Mouse (Mus musculus): Measurements from ENCODE around the gene Rab11b. TPM values are rescaled to one million over a fixed set of nuclear protein-coding genes. Genes with fewer than 3 reads are reported as not detected.

The Rab11b gene
- 209 and 261 TPM in 2 replicates for polyA plus RNA-seq (2014; fragmentation: Nextera tagmentation; extraction: Ambion mirVana)

DNA sequence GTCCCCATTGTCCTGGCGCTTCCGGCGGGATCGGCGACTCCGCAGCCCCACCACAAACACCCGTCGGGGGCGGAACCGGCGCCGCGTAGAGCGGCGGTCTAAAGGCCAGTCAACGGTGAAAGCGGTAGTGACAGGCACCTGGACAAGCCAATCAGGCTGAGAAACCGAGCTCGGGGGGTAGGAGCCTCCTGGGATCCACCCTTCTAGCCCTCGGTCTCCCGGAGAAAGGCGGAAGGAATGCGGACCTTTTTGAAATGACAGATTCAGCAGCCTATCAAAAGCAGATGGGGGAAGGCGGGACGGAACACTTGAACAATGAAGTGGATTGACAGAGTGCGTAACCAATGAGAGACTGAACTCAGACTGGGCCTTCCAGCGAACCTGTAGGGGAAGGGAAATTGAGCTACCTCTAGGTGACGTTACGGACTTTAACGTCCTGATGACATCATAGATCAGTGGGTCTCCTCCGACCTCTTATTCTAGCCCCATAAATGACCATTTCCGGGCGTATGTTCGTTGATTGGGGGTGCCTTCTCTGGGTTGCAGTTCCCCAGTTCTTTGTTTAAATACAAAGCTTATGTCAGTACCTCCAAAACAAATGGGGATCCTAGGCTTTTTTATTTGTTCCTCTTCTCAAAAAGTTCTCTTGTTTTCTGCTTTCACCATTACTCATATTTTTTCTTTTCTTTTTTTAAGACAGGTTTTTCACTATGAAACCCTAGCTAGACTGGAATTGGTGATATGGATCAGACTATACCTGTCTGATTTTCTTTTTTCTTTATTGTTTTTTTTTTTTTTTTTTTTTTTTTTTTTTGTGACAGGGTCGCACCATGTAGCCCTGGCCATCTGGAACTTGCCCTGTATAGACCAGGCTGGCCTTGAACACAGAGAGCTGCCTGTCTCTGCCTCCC, at the start of gene Rab11b:
Gene Rab11b, minus strand, starts transcription at position 276 of the 911 bp plus-strand sequence.
- peak; percentile 99 for ATAC-seq (replicated peaks; ENCODE audit: low FRiP score, low TSS enrichment, low read depth)
- 2% methylated on average over 35 of the region's 35 CpGs for WGBS
- peak within 1 kb of the TSS; percentile 99 for H3K9ac ChIP-seq (ENCODE audit: low read length)

DNA sequence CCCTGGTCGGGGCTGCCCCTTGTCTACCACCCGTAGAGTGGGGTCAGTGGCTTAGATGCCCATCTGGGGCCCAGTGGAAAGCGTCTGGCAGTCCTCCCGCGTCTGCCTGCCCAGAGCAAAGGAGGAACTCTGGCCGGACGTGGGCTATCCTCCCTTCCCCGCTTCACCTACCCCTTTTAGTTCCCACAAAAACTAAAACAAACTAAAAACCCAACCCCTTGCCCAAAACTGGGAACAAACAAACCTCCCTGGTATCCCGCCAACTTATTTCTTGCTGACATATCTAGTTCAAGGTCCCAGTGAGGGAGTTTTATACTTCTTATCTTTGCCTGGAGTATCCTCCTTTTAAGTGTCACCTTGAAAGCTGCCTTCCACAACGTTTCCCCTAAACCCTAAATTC, 47.9 kb upstream of the Rab11b start:
- Histone ChIP-seq H3K4me1 (replicated peaks; ENCODE audit: control insufficient read depth, insufficient read depth, low read length) (peaks cover 8% of the 10 kb centered on the region; the same call in 1 of the 2 replicates), H3K27ac (ENCODE audit: low read depth) (no peak overlapping the region), H3K9ac (ENCODE audit: low read length) (no peak overlapping the region), H3K9me3 (ENCODE audit: control insufficient read depth, low read length) (no peaks in the 10 kb centered on the region), H3K27me3 (replicated peaks; ENCODE audit: control insufficient read depth, insufficient read depth, low read length) (no peaks in the 10 kb centered on the region), H3K4me2 (ENCODE audit: low read length) (no peak overlapping the region), H3K4me3 (ENCODE audit: low read depth, low read length) (no peak overlapping the region), H3K36me3 (ENCODE audit: control insufficient read depth, insufficient read depth, low read length) (no peaks in the 10 kb centered on the region)
- WGBS: 30% methylated on average over 10 of the region's 10 CpGs
- no peak for DNase-seq (ENCODE audit: low spot score)
- ATAC-seq (replicated peaks; ENCODE audit: low FRiP score, low TSS enrichment, low read depth): no peak

More for the DNA sequence above, at the start of gene Rab11b:
- peak within 1 kb of the TSS; percentile 100 for H3K27ac ChIP-seq (ENCODE audit: low read depth)
- 0 out of 2 replicates have a peak, but pooled peaks cover 5% of the 10 kb centered on the region for H3K36me3 ChIP-seq (ENCODE audit: control insufficient read depth, insufficient read depth, low read length)
- DNase-seq (ENCODE audit: low spot score): peak; percentile 99
- peaks cover 28% of the 10 kb centered on the region for H3K4me1 ChIP-seq (replicated peaks; ENCODE audit: control insufficient read depth, insufficient read depth, low read length)
- peak within 1 kb of the TSS; percentile 88 for H3K4me2 ChIP-seq (ENCODE audit: low read length)
- H3K27me3 ChIP-seq (replicated peaks; ENCODE audit: control insufficient read depth, insufficient read depth, low read length): no peaks in the 10 kb centered on the region
- peak within 1 kb of the TSS; percentile 80 for H3K4me3 ChIP-seq (ENCODE audit: low read depth, low read length)
- H3K9me3 ChIP-seq (ENCODE audit: control insufficient read depth, low read length): no peaks in the 10 kb centered on the region

GRCm38 (mm10) chr17:33807181-33807888, 47.0 kb upstream of the Rab11b start:
- no peaks in the 10 kb centered on the region for H3K36me3 ChIP-seq (ENCODE audit: control insufficient read depth, insufficient read depth, low read length)
- H3K9ac ChIP-seq (ENCODE audit: low read length): no peak overlapping the region
- DNase-seq (ENCODE audit: low spot score) (no peak), ATAC-seq (replicated peaks; ENCODE audit: low FRiP score, low TSS enrichment, low read depth) (no peak)
- H3K4me1 ChIP-seq (replicated peaks; ENCODE audit: control insufficient read depth, insufficient read depth, low read length): peaks cover 8% of the 10 kb centered on the region; the same call in 1 of the 2 replicates
- H3K4me3 ChIP-seq (ENCODE audit: low read depth, low read length): no peak overlapping the region
- H3K4me2 ChIP-seq (ENCODE audit: low read length): no peak overlapping the region
- H3K27ac ChIP-seq (ENCODE audit: low read depth): no peak overlapping the region
- H3K9me3 ChIP-seq (ENCODE audit: control insufficient read depth, low read length): no peaks in the 10 kb centered on the region
- no peaks in the 10 kb centered on the region for H3K27me3 ChIP-seq (replicated peaks; ENCODE audit: control insufficient read depth, insufficient read depth, low read length)
- 47% methylated on average over 8 of the region's 9 CpGs for WGBS

DNA sequence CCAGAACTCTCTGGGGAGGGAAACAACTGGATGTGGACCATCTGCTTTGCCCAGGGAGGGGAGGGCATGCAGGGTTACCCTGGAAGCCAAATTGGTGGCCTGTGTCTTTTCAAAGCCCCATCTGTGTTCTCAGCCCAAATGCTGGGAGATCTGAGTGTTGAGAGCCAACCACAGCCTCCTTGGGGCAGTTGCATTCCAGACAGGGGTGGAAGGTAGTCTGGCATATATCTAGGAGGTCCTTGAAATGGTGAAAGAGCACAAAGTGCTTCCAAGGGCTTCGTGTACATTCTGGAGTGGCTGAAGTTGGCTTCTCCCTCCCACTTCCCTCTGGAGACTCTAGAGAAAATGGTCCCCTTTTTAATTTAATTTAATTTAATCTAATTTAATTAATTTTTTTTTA, 44.4 kb upstream of the Rab11b start:
- no peaks in the 10 kb centered on the region for H3K9me3 ChIP-seq (ENCODE audit: control insufficient read depth, low read length)
- no peaks in the 10 kb centered on the region for H3K4me1 ChIP-seq (replicated peaks; ENCODE audit: control insufficient read depth, insufficient read depth, low read length)
- ATAC-seq (replicated peaks; ENCODE audit: low FRiP score, low TSS enrichment, low read depth) (no peak), DNase-seq (ENCODE audit: low spot score) (no peak)
- H3K27me3 ChIP-seq (replicated peaks; ENCODE audit: control insufficient read depth, insufficient read depth, low read length): no peaks in the 10 kb centered on the region
- no peak overlapping the region for H3K27ac ChIP-seq (ENCODE audit: low read depth)
- no peaks in the 10 kb centered on the region for H3K36me3 ChIP-seq (ENCODE audit: control insufficient read depth, insufficient read depth, low read length)
- H3K9ac ChIP-seq (ENCODE audit: low read length): no peak overlapping the region
- 28% methylated on average over 1 of the region's 1 CpGs for WGBS
- H3K4me2 ChIP-seq (ENCODE audit: low read length): no peak overlapping the region
- H3K4me3 ChIP-seq (ENCODE audit: low read depth, low read length): no peak overlapping the region

DNA sequence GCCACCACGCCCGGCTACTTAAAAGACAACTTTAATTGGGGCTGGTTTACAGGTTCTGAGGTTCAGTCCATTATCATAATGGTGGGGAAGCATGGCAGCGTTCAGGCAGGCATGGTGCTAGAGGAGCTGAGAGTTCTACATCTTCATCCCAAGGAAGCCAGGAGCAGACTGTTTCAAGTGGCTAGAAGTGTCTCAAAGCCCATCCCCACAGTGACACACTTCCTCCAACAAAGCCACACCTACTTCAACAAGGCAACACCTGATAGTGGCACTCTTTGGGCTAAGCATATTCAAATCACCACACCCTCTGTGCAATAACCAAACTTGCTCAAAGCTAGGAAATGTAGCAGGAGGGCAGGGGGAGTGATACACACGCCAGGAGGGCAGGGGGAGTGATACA, 43.9 kb upstream of the Rab11b start:
- Histone ChIP-seq H3K27me3 (replicated peaks; ENCODE audit: control insufficient read depth, insufficient read depth, low read length) (no peaks in the 10 kb centered on the region), H3K27ac (ENCODE audit: low read depth) (no peak overlapping the region), H3K9me3 (ENCODE audit: control insufficient read depth, low read length) (no peaks in the 10 kb centered on the region), H3K4me3 (ENCODE audit: low read depth, low read length) (no peak overlapping the region), H3K4me2 (ENCODE audit: low read length) (no peak overlapping the region), H3K4me1 (replicated peaks; ENCODE audit: control insufficient read depth, insufficient read depth, low read length) (no peaks in the 10 kb centered on the region), H3K36me3 (ENCODE audit: control insufficient read depth, insufficient read depth, low read length) (no peaks in the 10 kb centered on the region), H3K9ac (ENCODE audit: low read length) (no peak overlapping the region)
- 56% methylated on average over 4 of the region's 4 CpGs for WGBS
- DNase-seq (ENCODE audit: low spot score) (no peak), ATAC-seq (replicated peaks; ENCODE audit: low FRiP score, low TSS enrichment, low read depth) (no peak)

- WGBS: 7% methylated on average over 2 of the region's 2 CpGs
- no peak for DNase-seq (ENCODE audit: low spot score)
- ATAC-seq (replicated peaks; ENCODE audit: low FRiP score, low TSS enrichment, low read depth): no peak
- no peak overlapping the region for H3K9ac ChIP-seq (ENCODE audit: low read length)
- no peaks in the 10 kb centered on the region for H3K36me3 ChIP-seq (ENCODE audit: control insufficient read depth, insufficient read depth, low read length)
- no peaks in the 10 kb centered on the region for H3K9me3 ChIP-seq (ENCODE audit: control insufficient read depth, low read length)
- H3K27me3 ChIP-seq (replicated peaks; ENCODE audit: control insufficient read depth, insufficient read depth, low read length): no peaks in the 10 kb centered on the region
- no peak overlapping the region for H3K27ac ChIP-seq (ENCODE audit: low read depth)
- H3K4me1 ChIP-seq (replicated peaks; ENCODE audit: control insufficient read depth, insufficient read depth, low read length): no peaks in the 10 kb centered on the region
- no peak overlapping the region for H3K4me2 ChIP-seq (ENCODE audit: low read length)
- H3K4me3 ChIP-seq (ENCODE audit: low read depth, low read length): no peak overlapping the region
These were observed 41.9 kb upstream of the Rab11b start for GRCm38 (mm10) chr17:33802221-33802620.

DNA sequence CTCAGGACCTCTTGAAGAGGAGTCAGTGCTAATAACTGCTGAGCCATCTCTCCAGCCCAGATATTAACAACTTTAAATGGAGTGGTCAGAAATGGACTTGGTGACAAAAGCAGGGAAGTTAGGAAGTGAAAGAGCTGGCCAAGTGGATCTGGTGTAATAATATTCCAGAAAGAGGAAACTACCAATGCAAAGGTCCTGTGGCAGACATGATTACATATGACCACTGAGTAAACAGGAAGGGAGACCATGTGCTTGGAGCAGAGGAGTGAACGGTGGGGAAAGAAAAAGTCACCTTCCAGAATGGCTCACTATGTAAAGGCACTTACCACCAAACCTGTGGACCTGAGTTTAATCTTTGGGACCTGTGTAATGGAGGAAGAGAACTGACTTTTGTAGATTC, 38.9 kb upstream of the Rab11b start:
- Histone ChIP-seq H3K36me3 (ENCODE audit: control insufficient read depth, insufficient read depth, low read length) (no peaks in the 10 kb centered on the region), H3K9me3 (ENCODE audit: control insufficient read depth, low read length) (no peaks in the 10 kb centered on the region), H3K9ac (ENCODE audit: low read length) (no peak overlapping the region), H3K4me2 (ENCODE audit: low read length) (no peak overlapping the region), H3K27me3 (replicated peaks; ENCODE audit: control insufficient read depth, insufficient read depth, low read length) (no peaks in the 10 kb centered on the region), H3K4me3 (ENCODE audit: low read depth, low read length) (no peak overlapping the region), H3K4me1 (replicated peaks; ENCODE audit: control insufficient read depth, insufficient read depth, low read length) (no peaks in the 10 kb centered on the region), H3K27ac (ENCODE audit: low read depth) (no peak overlapping the region)
- no peak for ATAC-seq (replicated peaks; ENCODE audit: low FRiP score, low TSS enrichment, low read depth)
- 26% methylated on average over 1 of the region's 1 CpGs for WGBS
- no peak for DNase-seq (ENCODE audit: low spot score)

GRCm38 (mm10) chr17:33798306-33798705, 38.0 kb upstream of the Rab11b start:
- WGBS: 50% methylated on average over 3 of the region's 3 CpGs
- Histone ChIP-seq H3K4me2 (ENCODE audit: low read length) (no peak overlapping the region), H3K9me3 (ENCODE audit: control insufficient read depth, low read length) (no peaks in the 10 kb centered on the region), H3K4me3 (ENCODE audit: low read depth, low read length) (no peak overlapping the region), H3K36me3 (ENCODE audit: control insufficient read depth, insufficient read depth, low read length) (no peaks in the 10 kb centered on the region), H3K4me1 (replicated peaks; ENCODE audit: control insufficient read depth, insufficient read depth, low read length) (no peaks in the 10 kb centered on the region), H3K27me3 (replicated peaks; ENCODE audit: control insufficient read depth, insufficient read depth, low read length) (no peaks in the 10 kb centered on the region), H3K9ac (ENCODE audit: low read length) (no peak overlapping the region), H3K27ac (ENCODE audit: low read depth) (no peak overlapping the region)
- DNase-seq (ENCODE audit: low spot score) (no peak), ATAC-seq (replicated peaks; ENCODE audit: low FRiP score, low TSS enrichment, low read depth) (no peak)
